Mouse (Mus musculus) embryonic facial prominence, embryonic 10.5 days (tissue): ENCODE results near the gene Shkbp1. TPM values are rescaled to one million over a fixed set of nuclear protein-coding genes. Genes with fewer than 3 reads are reported as not detected.

Source experiments
- DNase-seq: peaks from one replicate; pipeline ENCODE4 v3.0.0-alpha.2; 2017; ENCODE audit warnings: low spot score
- H3K27ac ChIP-seq: fragments of 300-500 bp; sonication (generic); replicated peaks from 2 replicates; pipeline ENCODE4 v1.5.1; 2016; ENCODE audit warnings: mild to moderate bottlenecking
- H3K27me3 ChIP-seq: fragments of 300-500 bp; sonication (generic); replicated peaks from 2 replicates; pipeline ENCODE4 v1.6.1; 2016; ENCODE audit warnings: low read depth, mild to moderate bottlenecking; ENCODE audit not compliant: poor library complexity, severe bottlenecking
- H3K36me3 ChIP-seq: fragments of 300-500 bp; sonication (generic); replicated peaks from 2 replicates; pipeline ENCODE4 v1.6.1; 2016; ENCODE audit warnings: mild to moderate bottlenecking, moderate library complexity
- H3K4me1 ChIP-seq: fragments of 300-500 bp; sonication (generic); 2 replicates; pipeline ENCODE4 v1.6.1; 2016
- H3K4me3 ChIP-seq: fragments of 300-500 bp; sonication (generic); 2 replicates; pipeline ENCODE4 v1.5.1; 2016; ENCODE audit warnings: mild to moderate bottlenecking, moderate library complexity
- H3K9me3 ChIP-seq: fragments of 300-500 bp; sonication (generic); 2 replicates; pipeline ENCODE4 v1.6.1; 2016; ENCODE audit warnings: mild to moderate bottlenecking
- WGBS: fragments of 180-500 bp; shearing (Covaris S2); methylation state at CpG from one replicate; pipeline ENCODE4 v1.1.7; 2016; 5-methylcytosine and 5-hydroxymethylcytosine counted together
- polyA plus RNA-seq: library from polyadenylated mRNA; unstranded; fragments of >200 nt; fragmentation: Nextera tagmentation; extraction: Ambion mirVana; gene quantifications from 2 replicates; pipeline ENCODE4 v1.2.1, GENCODE M21; 2016

The Shkbp1 gene
- 73.2 and 80.3 TPM in 2 replicates for polyA plus RNA-seq

GRCm38 (mm10) chr7:27355745-27356240 lies at the start of gene Shkbp1:
Shkbp1 (minus strand) TSS chr7:27356019.
- 0 out of 2 replicates have a peak, but pooled peaks cover 5% of the 10 kb centered on the region for H3K9me3 ChIP-seq
- peaks cover 28% of the 10 kb centered on the region for H3K36me3 ChIP-seq
- H3K4me3 ChIP-seq: peak within 1 kb of the TSS; percentile 81
- peaks cover 34% of the 10 kb centered on the region for H3K4me1 ChIP-seq
- peak within 1 kb of the TSS; percentile 81 for H3K27ac ChIP-seq
- H3K27me3 ChIP-seq: peaks cover 28% of the 10 kb centered on the region
- WGBS: under 1% methylated on average over 34 of the region's 34 CpGs
- DNase-seq: peak; percentile 92

GRCm38 (mm10) chr7:27404203-27404942 lies 48.6 kb upstream of the Shkbp1 start:
- H3K4me3 ChIP-seq: peak overlapping the region; percentile 40
- peaks cover 23% of the 10 kb centered on the region for H3K4me1 ChIP-seq
- H3K9me3 ChIP-seq: peaks cover 19% of the 10 kb centered on the region
- 6% methylated on average over 81 of the region's 81 CpGs for WGBS
- peak; percentile 38 for DNase-seq
- H3K27ac ChIP-seq: no peak overlapping the region
- peaks cover 96% of the 10 kb centered on the region for H3K27me3 ChIP-seq
- H3K36me3 ChIP-seq: no peaks in the 10 kb centered on the region

GRCm38 (mm10) chr7:27402675-27403074 lies 46.9 kb upstream of the Shkbp1 start:
- peak; percentile 71 for DNase-seq
- H3K9me3 ChIP-seq: peaks cover 19% of the 10 kb centered on the region
- peaks cover 93% of the 10 kb centered on the region for H3K27me3 ChIP-seq
- H3K36me3 ChIP-seq: no peaks in the 10 kb centered on the region
- peaks cover 7% of the 10 kb centered on the region for H3K4me1 ChIP-seq
- H3K27ac ChIP-seq: no peak overlapping the region
- 10% methylated on average over 16 of the region's 16 CpGs for WGBS
- H3K4me3 ChIP-seq: no peak overlapping the region

- WGBS: 79% methylated on average over 7 of the region's 7 CpGs
- H3K27me3 ChIP-seq: peaks cover 93% of the 10 kb centered on the region
- no peaks in the 10 kb centered on the region for H3K36me3 ChIP-seq
- H3K4me3 ChIP-seq: no peak overlapping the region
- DNase-seq: no peak
- H3K27ac ChIP-seq: no peak overlapping the region
- H3K4me1 ChIP-seq: peaks cover 22% of the 10 kb centered on the region
- H3K9me3 ChIP-seq: peaks cover 13% of the 10 kb centered on the region; the same call in 1 of the 2 replicates
Measured at GRCm38 (mm10) chr7:27400545-27400944, 44.7 kb upstream of the Shkbp1 start.

GRCm38 (mm10) chr7:27397048-27397949 lies 41.5 kb upstream of the Shkbp1 start:
- no peaks in the 10 kb centered on the region for H3K9me3 ChIP-seq

GRCm38 (mm10) chr7:27396184-27397047 lies 40.6 kb upstream of the Shkbp1 start:
- H3K4me3 ChIP-seq: peak overlapping the region; percentile 63
- H3K27ac ChIP-seq: 0 out of 2 replicates have a peak overlapping the region, but pooled peaks have one; percentile 19
- peak; percentile 79 for DNase-seq
- H3K4me1 ChIP-seq: peaks cover 15% of the 10 kb centered on the region
- peaks cover 93% of the 10 kb centered on the region for H3K27me3 ChIP-seq
- no peaks in the 10 kb centered on the region for H3K9me3 ChIP-seq
- WGBS: 3% methylated on average over 64 of the region's 68 CpGs
- no peaks in the 10 kb centered on the region for H3K36me3 ChIP-seq

More at GRCm38 (mm10) chr7:27397048-27397949, 41.5 kb upstream of the Shkbp1 start:
- peaks cover 15% of the 10 kb centered on the region for H3K4me1 ChIP-seq
- 17% methylated on average over 26 of the region's 26 CpGs for WGBS
- peak overlapping the region; percentile 63 for H3K4me3 ChIP-seq
- peak; percentile 71 for DNase-seq
- no peaks in the 10 kb centered on the region for H3K36me3 ChIP-seq
- peaks cover 93% of the 10 kb centered on the region for H3K27me3 ChIP-seq
- no peak overlapping the region for H3K27ac ChIP-seq

DNA sequence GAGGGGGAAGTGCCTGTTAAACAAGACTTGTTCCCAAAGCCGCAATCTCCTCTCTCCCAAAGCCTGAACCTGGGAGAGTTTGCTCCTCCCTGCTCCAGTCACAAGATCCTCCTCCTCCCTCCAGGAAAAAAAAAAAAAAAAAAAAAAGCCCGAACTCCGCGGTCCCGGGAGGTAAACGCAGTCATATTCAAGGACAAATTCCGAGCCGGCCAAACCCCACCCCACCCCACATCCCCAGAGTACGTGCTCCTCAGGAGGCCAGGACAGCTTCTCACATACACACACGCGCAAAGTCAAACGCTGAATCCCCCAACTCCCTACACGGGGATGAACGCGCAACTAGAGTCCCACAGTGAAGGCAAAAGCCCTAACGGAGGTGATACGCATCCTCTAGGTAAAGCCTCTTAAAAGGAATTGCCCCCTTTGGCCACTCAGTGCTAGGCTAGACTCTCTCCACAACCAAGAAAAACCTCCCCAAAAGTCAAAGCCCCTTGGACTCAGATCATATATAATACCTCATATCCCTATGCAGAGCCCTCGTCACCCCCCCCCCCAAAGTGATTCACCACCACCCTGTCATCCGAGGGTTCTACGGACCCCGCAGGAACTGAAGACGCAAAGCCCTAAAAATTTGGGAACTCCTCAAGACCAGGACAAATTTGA lies 39.8 kb upstream of the Shkbp1 start:
- no peaks in the 10 kb centered on the region for H3K9me3 ChIP-seq
- H3K27ac ChIP-seq: no peak overlapping the region
- DNase-seq: no peak
- no peaks in the 10 kb centered on the region for H3K36me3 ChIP-seq
- peaks cover 93% of the 10 kb centered on the region for H3K27me3 ChIP-seq
- WGBS: 2% methylated on average over 22 of the region's 22 CpGs
- peak overlapping the region; percentile 63 for H3K4me3 ChIP-seq
- peaks cover 15% of the 10 kb centered on the region for H3K4me1 ChIP-seq

GRCm38 (mm10) chr7:27391416-27391815 lies 35.6 kb upstream of the Shkbp1 start:
- 40% methylated on average over 16 of the region's 16 CpGs for WGBS
- DNase-seq: no peak
- Histone ChIP-seq H3K9me3 (no peaks in the 10 kb centered on the region), H3K4me3 (no peak overlapping the region), H3K4me1 (peaks cover 5% of the 10 kb centered on the region), H3K36me3 (no peaks in the 10 kb centered on the region), H3K27me3 (peaks cover 63% of the 10 kb centered on the region), H3K27ac (no peak overlapping the region)

DNA sequence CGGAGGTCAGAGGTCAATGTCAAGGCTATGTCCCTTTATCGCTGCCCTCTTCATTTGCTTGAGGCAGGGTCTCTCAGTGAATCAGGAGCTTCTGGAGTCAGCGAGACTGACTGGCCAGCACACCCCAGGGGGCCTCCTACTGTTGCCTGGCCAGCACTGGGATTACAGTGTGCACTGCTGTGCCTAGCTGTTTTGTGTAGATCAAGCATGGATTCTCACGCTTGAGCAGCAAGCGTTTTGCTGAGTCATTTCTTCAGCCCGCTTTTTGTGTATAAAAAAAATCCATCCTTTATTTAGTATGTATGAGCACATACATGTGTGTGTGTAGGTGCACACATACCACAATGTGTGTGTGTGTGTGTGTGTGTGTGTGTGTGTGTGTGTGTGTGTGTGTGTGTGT lies 33.4 kb upstream of the Shkbp1 start:
- WGBS: 70% methylated on average over 6 of the region's 6 CpGs
- no peak overlapping the region for H3K27ac ChIP-seq
- no peak for DNase-seq

DNA sequence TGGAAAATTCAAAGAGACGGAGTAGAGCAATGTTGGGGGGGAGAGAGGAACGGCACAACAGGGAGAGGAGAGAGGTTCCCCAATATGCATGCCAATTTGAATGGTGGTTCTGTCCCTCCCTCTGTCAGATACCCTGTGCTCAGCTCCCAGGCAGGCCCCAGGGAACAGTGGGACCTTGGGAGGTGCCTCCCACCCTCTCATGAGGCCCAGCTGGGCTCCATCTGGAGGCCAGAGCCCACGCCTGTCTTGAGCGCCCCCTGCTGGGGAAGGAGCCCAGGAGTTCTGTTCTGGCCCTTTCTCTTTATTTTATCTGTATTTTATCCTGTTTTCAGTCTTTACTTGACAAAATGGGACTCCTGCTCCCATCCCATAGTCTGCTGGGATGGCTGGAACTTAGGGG lies 28.9 kb upstream of the Shkbp1 start:
- peak; percentile 73 for DNase-seq
- Histone ChIP-seq H3K27ac (no peak overlapping the region), H3K4me3 (no peak overlapping the region), H3K27me3 (peaks cover 19% of the 10 kb centered on the region), H3K4me1 (peaks cover 4% of the 10 kb centered on the region), H3K36me3 (no peaks in the 10 kb centered on the region), H3K9me3 (no peaks in the 10 kb centered on the region; the same call in 1 of the 2 replicates)
- WGBS: 35% methylated on average over 4 of the region's 4 CpGs

More for the DNA sequence above, 33.4 kb upstream of the Shkbp1 start:
- Histone ChIP-seq H3K27me3 (peaks cover 43% of the 10 kb centered on the region), H3K36me3 (no peaks in the 10 kb centered on the region), H3K4me3 (no peak overlapping the region), H3K4me1 (peaks cover under 1% of the 10 kb centered on the region; the same call in 1 of the 2 replicates), H3K9me3 (no peaks in the 10 kb centered on the region)

DNA sequence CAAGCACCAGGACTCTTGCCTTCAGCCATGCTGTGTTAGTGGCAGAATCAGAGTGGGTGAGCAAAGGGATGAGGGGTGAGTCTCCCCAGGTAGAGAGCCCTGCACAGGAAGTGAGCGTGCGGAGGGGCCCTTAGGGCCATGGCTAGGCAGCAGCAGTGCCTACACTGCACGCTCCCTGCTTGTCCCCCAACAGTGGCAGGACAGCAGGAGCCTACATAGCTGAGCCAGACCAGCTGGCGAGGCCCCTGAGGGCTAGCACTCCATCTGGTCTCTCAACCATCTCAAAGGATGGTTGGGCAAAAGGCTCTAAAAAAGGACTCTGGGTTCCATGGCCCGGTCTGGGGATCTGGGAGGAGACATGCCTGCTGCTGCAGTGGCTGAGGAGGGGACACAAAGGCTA lies 28.3 kb upstream of the Shkbp1 start:
- Histone ChIP-seq H3K9me3 (no peaks in the 10 kb centered on the region; the same call in 1 of the 2 replicates), H3K4me1 (peaks cover 6% of the 10 kb centered on the region), H3K36me3 (no peaks in the 10 kb centered on the region), H3K4me3 (no peak overlapping the region), H3K27ac (no peak overlapping the region), H3K27me3 (peaks cover 22% of the 10 kb centered on the region)
- WGBS: 76% methylated on average over 5 of the region's 5 CpGs
- DNase-seq: no peak
